Mouse (Mus musculus): ENCODE data around the gene Taf15.

Taf15 gene

DNA sequence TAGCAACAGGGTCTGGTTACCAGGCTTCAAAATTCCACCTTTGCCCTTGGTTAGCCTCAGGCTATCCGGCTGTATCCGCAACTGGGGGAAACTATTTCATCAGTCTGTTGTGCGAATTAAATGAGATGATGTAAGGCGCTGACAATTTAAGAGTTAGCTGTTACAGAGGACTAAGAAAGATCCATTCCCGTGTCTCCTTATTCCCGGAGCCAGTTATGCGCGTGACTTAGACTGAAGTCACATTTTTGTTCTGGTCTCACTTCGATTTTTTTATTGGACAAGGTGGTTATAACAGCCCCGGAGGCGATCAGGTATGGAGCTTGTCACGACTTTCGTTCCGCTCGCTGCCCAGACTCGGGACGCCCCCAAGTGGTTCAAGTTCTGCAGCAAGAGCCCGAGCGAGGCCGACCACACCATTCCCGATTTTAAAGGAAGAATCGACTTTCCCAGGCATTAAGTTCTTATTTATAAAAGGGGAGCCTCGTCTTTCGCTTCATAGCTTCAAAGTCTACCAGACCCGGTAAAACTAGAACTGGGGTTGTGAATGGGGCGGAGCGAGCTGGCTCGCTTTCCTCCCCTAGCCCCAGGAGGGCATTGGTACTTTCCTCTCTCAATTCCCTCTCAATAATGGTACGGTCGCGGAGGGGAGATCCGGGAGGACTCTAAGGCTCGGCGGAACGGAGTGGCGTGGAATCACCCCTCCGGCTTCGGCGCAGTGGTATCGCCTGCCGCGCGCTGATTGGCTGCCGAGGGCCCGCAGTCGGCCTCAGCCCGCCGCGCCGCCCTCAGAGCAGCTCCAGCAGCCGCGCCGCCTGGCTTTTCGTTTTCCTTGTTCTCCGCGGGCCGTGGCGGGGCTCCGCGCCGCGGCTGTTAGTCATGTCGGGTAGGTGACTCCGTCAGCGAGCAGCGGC, at the start of gene Taf15:
TSS of gene Taf15 (plus strand) at position 763 of the 911 bp plus-strand sequence.
- DNase-seq, result peak; percentile 97 to 99

DNA sequence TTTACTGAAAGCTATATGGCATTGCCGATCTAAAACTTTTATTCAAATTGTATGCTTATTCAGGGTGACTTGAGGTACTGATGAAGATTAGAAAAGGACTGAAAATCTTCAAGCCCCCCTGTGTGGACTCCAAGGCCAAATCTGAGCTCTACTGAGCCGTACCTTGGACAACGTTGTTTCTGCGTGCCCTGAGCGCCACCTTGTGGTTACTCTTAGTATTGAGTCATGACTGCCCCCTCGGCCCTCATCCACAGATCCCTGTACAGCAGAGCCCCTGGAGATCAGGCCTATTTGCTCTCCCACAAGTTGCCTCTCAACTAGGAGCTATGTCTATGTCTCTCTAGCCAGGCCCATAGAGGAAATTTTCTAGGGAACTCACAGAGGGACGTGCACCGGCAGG, 48.2 kb upstream of the Taf15 start:
- DNase-seq, result peak; percentile 68 to 80

DNA sequence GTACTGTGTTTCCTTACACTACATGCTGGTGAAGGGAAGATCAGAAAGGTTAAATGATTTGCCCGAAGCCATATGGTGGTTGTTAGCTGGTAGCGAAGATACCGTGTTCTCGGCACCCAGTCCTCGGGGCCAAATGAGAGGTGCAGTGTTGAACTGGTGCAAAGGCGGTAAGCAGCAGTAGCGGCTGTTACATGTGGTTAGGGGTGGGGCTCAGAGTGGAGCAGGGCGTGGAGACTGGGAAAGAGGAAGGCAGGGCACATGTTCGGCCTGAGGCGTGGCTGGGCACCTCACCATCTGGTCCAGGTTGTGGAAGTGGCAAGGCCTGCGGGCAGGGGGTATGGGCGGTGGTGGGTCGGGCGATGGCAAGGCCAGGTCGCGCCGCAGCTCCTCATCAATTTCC, 45.9 kb upstream of the Taf15 start:
- DNase-seq, result no peak

DNA sequence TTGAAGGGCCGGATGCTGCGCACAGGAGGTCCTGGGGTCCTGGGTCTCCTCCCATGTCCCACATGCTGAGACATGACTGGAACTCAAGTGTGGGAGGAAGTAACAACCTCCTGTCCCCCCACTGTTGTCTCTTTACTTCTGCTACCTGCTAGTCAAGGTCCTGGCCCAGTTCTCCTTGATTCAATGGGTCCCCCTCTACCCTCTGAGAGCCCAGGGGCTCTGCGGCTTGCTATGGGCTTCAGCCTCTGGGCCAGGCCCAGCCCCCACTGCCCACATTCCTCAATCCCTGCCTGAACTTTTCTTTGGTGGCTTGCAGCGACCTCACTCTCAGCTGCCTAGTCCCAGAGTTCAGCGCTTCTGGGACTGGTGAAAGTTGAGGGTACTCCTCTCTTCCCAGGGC, 43.5 kb upstream of the Taf15 start, which contains the start of gene Gas2l2:
TSS of gene Gas2l2 (minus strand) at position 101 of the 400 bp plus-strand sequence.
- DNase-seq, result no peak

DNA sequence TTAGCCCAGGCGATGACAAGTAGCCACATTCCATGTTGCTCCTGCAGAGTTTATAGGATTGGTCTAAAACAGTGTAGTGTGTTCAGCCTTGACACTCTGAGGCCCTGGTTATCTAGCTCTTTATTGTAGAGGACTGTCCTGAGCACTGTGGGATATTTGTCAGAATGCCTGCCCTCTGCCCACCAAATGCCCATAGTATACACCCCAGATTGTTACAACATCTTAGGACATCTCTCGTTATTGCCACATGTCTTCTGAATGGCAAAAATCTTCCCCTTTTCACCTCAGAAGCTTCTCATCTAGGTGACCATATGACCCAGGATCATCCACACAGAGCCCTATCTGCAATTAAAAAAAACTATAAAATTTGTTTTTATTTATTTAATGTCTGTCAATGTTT, 40.4 kb upstream of the Taf15 start:
- DNase-seq, result no peak

DNA sequence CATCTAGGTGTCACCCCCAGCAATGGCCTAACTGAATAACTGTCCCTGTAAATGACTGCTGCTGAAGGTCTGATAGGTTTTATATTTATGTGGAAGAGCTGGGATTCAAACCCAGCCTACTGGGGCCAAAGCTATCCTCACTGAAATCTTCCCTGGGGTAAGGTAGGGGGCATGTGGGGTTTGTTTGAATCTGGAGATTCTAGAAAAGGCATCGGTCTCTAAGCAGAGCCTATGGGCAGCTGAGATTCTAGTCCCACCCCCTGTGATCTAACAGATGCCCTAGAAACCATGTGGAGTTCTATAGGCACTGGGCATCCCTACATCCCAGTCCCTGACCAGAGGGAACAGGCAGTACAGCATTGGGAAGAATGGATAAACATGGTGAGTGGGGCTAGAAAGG, 35.5 kb upstream of the Taf15 start, which contains the start of gene 1700020L24Rik:
TSS of gene 1700020L24Rik (plus strand) at position 301 of the 400 bp plus-strand sequence.
- no peak for DNase-seq

DNA sequence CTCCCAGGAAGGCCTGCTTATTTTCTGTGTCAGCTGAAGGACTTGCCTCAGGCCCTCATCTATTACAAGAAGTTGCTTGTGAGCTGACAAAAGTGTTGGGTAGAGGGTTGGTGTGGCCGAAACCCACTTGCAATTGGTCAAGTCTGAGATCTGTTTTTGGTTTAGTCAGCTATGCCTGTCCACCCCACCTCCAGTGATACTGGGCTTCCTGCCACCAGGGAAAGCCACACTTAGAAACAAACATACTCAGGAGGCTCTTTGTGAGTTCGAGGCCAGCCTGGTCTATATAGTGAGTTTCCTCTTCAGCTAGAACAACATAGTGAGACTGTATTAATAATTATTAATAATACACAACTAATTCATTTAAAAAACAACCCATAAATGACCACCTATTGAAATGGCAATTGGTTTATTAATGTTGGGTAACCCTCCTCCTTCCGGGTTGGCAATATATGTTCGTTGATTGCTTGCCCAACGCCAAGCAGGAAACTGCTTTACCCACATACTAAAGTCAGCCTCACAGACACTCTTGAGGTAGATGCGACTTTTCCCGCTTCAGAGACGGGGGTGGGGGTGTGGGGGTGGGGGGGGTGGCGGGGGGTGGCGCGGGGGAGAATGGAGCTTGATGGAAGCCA, 33.3 kb upstream of the Taf15 start:
- DNase-seq, result no peak

DNA sequence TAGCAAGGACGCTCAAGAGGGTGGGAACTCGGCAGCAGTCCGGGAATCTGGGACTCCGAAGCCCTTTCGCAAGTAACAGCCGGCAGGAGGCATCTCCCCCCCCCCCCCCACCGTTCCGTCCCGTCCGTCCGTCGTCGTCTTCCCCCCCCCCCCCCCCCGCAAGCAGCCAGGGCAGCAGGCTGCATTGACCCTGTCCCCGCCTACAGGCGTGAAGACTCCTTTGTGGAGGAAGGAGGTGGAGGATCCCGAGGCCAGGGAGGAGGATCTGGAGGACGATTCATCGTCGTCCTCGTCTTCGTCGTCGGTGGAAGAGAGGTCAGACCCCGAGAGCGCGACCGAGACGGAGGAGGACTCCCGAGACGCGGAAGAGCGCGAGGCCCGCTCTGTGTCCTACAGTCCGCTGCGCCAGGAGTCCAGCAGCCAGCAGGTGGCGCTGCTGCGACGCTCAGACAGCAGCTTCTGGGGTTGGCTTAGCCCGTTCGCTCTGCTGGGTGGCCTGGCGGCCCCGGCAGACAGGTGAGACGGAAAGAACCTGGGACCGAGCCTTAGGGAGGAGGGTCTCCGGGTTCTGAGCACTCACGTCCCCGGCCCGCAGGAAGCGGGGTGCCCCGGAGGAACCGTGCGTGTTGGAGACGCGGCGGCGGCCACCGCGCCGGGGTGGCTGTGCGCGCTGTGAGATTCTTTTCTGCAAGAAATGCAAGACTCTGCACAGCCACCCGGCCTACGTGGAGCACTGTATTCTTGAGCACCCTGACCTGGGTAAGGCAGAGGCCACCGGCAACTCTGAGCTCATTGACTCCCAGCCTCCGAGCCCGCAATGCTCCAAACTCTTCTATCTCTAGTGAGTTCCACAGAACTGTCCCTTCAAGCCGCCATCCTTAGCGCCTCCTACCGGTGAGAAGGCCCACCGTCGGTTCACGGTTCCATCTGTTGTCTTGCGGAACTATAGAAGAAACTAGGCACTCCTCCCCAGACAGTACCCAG, 32.5 kb upstream of the Taf15 start:
- peak; percentile 89 to 91 for DNase-seq

DNA sequence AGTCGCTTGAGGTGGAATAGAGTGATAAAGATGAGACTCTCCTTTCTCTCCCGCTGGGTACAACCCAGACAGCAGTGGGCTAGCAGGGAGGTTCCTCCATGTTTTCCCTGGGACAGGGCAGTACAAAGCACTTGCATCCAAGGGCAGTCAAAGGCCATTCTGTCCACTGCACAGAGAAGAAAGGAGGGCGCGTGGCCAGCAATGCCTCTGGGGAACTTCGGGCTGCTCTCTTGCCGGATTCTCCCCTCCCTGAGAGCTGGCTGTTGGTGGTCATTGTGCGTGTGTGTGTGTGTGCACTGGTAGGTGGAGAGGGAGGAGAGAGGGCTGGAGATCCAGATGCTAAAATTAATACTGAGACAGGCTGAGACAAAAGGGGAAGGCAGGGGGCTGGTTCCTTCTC, 31.7 kb upstream of the Taf15 start:
- peak; percentile 40 to 68 for DNase-seq

DNA sequence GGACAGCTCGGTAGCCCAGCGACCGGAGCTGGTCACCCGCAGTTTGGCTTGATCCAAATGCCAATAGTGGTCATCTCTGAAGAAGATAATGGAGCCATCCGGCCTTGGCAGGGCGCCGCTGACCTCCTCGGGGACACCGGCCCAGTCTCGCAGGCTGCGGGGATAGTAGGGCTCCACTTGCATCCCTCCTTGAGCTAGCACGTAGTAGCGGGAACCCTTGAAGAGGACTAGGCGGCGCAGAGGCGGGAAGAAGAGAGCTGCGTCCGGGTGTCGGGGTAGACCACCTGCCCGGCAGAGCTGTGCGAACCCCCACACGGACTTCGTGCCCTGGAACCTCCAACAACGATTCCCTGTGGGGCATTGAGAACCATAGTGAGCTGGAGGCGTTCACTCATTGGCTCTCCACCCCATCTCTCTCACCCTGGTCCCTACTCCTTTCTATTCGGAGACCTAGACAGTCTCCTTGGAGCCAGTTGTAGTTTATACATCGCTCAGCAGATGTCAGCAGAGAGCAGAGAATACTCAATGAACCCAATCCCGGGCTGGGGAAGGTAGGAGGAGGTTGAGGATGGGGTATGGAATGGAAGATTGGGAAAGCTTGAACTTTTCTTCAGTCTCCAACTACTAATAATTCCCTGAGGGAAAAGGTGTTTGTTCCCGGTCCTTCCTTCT, 30.2 kb upstream of the Taf15 start:
- DNase-seq, result peak; percentile 69 to 88

DNA sequence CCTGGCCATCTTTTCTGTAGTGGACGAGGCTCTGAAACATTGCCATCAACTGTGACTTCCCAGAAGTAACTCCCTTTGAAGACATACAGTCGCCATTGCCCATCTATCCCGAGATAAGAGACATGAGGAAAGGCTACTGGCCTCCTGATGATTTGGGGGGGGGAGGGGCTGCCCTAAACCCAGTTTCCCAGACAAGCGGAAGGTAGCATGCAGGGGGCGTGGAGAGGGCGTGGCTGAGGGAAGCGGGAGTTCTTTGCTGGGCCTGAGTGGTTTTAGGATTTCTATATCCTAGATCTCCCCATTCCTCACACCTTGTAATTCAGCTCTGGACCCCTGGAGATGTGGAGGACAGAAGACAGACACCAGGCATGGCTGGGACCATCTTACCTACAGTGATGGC, 29.1 kb upstream of the Taf15 start:
- DNase-seq, result no peak

DNA sequence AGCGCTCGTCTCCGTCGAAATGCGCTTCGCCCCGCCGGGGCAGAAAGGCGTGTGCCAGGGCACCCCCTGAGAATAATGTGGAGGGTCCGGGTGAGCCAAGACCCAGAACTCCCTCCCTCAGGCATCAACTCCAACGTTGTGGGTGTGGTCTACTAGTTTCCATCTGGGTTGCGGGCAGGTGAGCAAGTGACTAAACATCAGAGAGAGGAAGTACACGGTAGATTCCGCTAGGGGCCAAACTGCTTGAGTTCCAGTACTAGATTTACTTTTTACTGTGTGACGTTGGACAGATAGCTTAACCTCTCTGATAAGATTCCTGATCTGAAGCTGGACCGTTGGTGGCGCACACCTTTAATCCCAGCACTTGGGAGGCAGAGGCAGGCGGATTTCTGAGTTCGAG, 27.9 kb upstream of the Taf15 start:
- DNase-seq, result no peak

DNA sequence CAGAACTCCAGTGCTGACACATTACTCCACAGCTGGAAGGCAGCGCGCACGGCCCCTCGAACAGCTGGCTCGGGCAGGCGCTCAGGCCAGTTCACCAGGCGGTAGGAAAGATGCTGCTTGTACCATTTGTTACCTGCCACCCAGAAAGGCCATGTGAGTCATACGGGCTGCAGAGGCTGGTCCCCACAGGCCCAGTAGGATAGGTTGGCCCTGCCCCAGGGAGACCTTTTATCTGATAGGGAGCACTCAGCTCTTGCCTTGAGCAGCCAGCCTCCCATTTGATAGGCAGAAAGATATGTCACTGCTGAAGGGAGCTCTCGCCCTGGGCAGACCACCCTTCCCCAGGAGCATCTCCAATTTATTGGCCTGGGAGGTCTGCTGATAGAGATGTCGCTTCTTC, 25.3 kb upstream of the Taf15 start:
- DNase-seq, result no peak

DNA sequence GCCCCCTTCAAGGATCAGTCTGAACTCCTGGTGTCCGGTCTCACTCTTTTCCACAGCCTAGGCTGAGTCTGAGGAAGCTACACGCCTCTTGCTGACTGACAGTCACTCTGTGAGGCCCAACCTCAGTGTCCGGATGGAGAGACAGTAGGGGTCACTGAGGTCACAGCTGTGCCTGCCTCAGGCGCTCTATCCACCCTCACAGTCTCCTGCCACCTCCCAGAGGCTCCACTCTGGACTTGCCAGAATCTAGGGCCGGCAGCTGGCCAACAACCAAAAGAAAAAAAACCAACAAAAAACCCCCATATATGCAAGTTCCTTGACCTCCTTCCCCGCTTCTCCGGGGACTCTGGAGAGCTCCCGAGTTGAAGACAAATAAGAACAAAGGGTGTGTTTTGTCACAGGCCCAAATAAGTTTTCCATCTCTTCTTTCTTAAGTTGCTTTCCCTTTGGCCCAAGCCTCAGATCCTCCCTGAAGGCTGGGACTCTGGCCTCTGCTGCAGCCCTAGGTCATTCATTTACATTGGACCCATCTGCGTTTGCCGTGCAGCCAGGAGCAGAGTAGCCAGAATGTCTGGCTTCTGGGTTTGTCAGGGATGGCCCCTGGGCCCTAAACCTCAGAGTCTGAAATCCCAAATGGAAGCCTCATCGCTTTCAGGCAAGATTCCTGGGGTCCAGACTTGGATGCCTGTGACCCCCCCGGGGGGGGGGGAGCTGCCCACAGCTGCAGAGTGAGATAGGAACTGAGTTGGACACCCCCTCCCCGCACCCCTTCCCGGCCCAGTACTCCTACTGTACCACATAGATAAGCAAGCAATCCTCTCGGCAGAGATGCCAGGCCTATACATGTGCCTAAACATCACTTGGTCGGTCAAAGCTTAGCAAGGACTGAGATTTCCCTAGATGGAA, 24.6 kb upstream of the Taf15 start:
- DNase-seq, result peak; percentile 61 to 75

DNA sequence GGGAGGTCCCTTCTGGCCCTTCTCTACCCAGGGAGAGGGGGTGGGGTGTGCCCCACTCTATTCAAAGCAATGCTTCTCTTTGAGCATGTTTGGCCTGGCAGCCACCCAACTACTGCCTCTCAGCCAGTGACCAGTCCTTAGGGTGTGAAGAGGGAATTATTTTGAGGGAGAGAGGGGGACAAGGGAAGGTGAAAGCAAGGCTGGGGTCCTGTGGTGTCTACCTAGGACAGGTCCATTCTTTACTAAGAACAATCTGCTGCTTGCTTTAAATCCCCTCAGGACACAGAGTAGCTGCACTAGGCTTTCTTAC, 24.0 kb upstream of the Taf15 start:
- DNase-seq, result peak; percentile 68 to 71

DNA sequence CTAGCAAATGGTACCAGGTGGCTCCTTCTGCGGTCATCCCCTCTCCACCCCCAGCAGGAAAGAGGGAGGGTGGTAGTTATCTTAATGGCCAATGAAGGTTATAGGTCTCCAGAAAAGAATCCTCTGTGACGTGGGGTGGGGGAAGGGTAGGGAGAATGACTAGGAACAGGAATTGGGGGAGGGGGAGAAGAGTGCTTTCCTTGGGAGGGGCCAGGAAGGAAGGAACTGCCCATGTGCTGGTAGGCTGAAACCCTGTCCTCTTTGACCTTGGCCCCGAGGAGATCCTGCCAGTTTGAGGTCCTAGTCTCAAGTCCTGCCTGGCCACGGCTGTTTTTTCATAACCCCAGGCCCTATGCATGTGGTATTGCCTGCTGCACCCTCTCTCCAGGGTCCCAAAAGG, 23.6 kb upstream of the Taf15 start:
- peak in 1 of 2 experiments; percentile 32 for DNase-seq

DNA sequence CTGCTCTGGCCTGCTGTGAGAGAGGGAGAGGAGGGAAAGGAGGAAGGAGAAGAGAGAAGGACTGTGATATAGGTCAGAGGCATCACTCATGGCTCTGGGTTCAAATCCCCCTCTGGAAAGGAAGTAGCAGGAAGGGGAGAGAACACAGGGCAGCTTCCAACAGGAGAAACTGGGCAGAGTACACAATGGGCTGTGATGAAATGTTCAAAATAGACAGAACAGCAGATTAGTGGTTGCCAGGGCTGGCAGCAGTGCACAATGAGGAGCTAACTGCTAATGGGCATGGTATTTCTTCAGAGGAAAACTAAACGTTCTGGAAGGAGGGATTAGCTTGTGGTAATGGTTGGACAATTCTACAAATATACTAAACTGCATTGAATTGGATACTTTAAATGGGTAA, 22.3 kb upstream of the Taf15 start:
- DNase-seq, result no peak

DNA sequence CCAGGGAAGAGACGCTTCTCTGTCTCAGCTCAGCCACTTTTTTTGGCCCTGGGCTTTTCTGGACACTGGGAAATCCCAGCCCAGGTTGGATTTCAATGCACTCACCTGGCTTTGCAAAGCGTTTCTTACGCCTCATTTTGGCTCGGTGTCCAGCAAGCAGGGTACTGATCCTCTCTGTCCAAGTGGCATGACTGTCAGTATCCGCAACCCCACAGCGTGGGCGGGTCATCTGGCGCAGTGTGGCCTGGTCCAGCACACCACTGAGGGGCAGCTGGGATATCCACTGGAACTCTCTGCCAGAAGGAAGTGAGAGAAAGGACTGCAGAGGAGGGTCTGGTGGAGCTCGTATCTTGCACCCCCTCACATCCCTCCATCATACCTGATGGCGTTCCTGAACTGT, 21.6 kb upstream of the Taf15 start:
- DNase-seq, result peak in 1 of 2 experiments; percentile 24

DNA sequence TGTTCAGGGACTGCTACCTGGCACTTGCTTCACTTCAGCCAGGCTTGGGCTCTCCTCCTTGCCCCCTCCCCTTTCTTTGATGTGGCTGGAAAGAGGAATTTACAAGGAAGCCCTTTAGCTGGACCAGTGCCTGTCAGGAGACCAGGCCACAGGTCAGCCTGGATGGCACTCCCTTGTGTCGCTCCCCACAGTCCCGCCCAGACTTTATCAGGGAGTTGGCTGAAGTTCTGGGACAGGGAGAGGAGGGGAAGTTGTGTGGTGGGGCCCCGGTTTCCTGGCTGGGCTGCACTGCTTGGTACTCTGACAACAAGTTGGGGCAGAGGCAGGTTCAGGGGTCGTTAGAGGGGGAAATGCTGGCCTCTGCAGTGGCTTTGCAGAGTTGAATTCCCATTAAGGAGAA, 18.3 kb upstream of the Taf15 start:
- peak; percentile 51 to 75 for DNase-seq

DNA sequence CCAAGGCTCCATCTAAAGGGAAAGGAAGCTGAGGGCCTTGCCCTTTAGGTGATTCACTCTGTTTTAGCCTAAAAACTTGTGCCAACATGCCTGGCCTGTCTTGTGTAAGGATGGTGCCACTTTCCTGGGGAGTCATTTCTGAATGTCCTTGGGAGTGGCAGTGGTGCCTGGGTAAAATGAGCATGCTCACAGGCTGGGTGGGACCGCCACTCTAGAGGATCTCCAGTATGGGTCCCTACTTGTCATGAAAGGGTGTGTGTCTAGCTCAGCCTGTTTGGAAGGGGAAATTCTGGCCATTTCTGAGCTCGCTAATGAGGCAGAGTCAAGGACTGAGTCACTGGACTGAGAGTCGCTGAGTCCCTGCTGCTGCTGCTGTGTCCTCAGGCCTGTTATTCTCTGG, 17.3 kb upstream of the Taf15 start:
- DNase-seq, result no peak

DNA sequence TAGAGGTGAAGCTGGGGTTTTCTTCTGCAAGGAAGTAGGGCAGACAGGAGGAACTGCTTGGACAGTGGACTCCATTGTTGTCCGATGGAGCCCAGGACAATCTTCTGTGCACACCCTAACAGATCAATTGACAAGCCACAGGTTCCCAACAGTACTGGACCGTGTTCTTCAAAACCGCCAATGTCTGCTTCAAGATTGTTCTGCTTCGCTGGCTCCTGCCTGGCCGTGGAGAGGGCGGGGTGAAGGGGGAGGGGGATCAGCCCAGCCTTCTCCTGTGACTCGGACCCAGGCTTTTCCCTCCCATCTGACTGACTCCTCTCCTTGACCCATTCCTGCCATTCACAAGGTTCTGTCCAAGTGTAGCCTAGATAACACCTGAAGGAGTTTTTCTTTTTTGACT, 15.6 kb upstream of the Taf15 start:
- DNase-seq, result no peak

Data from kidney, postnatal 25 days (tissue).